Mouse (Mus musculus): ENCODE measurements around the gene Cspg4.
A peak's percentile ranks its signal among the peaks of the same experiment; 100 is the strongest.
"Not testable (repeated sequence)": the region's sequence is repeated elsewhere in the genome, so short reads cannot be mapped to it uniquely, and the experiment has no call there.

Cspg4 gene

DNA sequence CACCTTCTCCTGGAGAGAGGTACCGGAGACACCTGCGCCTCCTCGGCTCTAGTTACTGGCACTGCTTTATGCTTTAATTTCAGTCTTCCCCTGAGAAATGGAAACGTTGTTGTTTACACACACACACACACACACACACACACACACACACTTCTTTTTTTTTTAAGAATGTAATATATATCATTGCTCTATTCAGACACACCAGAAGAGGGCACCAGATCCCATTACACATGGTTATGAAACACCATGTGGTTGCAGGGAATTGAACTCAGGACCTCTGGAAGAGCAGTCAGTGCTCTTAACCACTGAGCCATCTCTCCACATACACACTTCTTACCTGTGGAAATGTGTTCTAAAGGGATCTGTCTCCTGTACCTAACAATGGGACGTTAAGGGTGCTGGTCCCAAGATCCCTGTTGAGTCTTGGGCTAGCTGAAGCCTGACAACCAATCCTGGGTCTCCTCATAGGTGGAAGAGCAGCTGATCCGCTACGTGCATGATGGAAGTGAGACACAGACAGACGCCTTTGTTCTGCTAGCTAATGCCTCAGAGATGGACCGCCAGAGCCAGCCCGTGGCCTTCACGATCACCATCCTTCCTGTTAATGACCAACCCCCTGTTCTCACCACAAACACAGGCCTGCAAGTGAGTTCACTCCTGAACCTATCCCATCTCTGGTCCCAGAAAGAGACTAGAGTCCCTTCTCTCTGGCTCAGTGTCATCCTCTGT is 25.9 kb downstream of the Cspg4 start:
- DNase-seq (ENCODE audit: inconsistent age in 2 of 2, low spot score in 1 of 2): no peak

DNA sequence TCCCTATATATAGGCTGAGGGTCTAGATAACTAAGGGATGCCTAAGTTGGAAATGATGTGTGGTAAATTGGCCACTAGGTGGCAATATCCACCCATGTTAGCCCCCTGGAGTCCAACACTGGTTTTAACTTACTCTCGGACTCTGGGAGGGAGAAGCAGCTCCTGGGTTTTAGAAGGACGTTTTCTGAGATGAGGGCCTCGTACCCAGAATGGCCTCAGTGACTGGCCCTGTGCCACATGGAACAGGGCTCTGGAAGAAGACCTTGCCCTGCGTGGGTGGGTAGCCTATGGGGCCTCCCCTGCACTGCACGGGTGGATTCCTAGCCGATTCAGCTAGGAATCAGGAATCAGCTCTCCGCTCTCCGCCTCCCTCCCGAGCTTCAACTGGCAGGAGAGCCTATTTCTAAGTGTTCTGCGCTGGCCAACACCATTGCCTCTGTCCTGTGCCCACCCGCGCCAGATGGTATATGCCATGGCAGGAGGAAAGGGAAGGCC is 26.7 kb downstream of the Cspg4 start:
- peak; percentile 75 to 94 for DNase-seq (ENCODE audit: inconsistent age in 2 of 2, low spot score in 1 of 2)

DNA sequence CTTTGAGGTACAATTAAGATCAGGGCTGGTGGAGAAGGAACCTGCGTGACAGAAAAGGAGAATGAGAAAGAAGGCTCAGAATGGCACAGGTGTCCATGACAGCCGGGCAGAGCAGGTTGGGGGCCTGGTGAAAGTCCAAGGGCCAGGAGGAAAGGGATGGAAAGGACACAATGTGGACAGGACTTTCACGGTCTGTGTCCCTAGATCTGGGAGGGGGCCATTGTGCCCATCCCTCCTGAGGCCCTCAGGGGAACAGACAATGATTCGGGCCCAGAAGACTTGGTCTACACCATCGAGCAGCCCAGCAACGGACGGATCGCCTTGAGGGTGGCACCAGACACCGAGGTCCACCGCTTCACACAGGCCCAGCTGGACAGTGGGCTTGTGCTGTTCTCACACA is 27.3 kb downstream of the Cspg4 start:
- no peak for DNase-seq (ENCODE audit: inconsistent age in 2 of 2, low spot score in 1 of 2)

DNA sequence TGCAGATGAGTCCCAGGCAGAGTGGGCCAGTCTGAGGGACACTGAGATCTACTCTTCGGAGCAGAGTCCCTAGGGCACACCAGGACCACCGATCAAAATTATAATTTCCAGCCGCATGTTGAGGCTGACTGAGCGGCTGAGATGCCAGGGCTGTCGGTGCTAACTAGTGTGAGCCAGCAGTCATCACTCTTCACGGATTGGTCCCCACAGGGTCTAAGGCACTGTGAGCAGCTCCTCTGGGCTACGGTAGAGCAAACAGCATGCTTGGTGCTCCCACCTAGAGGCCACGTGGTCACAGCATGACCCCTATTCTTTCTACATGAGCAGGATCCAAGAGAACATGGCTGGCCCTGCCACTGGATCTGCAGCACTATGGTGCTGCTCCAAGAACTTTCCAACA is 28.5 kb downstream of the Cspg4 start:
- DNase-seq (ENCODE audit: inconsistent age in 2 of 2, low spot score in 1 of 2): no peak

DNA sequence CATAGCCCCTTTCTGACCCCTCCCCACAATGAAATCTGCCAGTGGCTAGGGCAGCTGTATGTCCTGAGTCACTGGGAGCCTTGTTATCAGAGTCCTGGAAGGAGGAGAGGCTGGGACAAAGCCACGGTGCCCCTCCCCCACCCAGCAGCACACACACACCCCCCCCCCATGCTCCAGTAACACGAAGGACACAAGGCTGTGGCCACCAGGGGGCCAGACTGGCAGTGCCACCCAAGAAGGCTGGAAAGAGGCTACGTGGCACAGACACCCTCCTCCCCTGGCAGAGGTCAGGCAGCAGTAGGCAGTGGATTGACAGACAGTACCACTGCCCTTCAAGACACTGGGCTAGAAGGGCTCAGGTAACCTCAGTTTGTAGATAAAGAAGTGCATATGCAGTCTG is 29.2 kb downstream of the Cspg4 start:
- DNase-seq (ENCODE audit: inconsistent age in 2 of 2, low spot score in 1 of 2): peak; percentile 50 to 71

DNA sequence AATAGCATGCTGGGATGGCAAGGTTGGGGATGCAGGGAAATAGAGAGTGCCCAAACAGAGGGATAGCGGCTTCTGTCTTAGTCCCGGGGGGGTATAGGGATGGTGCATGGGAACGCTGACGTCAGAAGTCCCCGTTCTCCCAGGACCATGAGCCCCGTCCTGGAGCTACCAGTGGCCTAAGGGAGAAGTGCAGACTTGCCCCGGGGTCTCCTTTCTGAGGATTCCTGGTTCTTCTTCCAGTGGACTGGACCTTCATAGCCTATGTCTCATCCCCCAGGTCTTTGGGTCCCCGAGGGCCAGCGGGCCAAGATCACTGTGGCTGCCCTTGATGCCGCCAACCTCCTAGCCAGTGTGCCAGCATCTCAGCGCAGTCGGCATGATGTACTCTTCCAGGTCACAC is 31.9 kb downstream of the Cspg4 start:
- DNase-seq (ENCODE audit: inconsistent age in 2 of 2, low spot score in 1 of 2): no peak

DNA sequence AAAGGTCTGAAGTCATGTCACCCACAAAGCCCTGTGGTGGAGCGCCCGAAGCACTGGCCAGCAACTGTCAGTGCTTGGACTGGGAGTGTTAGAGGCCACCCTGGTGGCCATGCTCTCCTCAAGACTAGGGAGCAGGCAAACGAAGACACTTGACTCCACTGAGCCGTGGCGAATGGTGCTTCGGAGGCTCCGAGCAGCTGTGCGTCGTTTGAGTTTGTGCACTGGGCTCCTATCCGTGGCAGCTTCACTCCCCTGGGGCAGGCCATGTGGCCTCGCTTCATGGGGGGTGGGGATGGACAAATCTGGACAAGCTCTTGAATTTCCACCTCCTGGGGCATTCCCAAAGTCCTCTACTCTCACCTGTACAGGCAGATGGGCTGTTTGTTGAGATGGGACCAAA is 34.6 kb downstream of the Cspg4 start:
- DNase-seq (ENCODE audit: inconsistent age in 2 of 2, low spot score in 1 of 2): no peak

DNA sequence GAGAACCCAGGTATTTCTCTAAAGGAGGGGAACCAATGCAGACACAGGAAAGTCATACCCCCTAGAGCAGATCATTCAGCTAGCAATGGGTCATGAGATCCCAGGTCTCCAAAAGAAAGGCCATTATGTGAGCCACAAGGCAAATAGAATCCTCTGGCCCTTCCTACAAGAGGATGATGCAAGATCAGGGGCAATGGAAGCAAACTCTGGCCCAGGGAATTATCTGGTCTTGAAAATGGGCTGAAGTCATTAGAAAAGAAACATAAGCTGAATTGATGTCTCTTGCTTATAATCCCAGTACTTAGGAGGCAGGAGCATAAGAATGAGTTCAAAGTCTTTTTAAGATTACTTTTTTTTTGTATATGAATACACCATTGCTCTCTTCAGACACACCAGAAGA is 35.2 kb downstream of the Cspg4 start:
- DNase-seq (ENCODE audit: inconsistent age in 2 of 2, low spot score in 1 of 2): no peak

DNA sequence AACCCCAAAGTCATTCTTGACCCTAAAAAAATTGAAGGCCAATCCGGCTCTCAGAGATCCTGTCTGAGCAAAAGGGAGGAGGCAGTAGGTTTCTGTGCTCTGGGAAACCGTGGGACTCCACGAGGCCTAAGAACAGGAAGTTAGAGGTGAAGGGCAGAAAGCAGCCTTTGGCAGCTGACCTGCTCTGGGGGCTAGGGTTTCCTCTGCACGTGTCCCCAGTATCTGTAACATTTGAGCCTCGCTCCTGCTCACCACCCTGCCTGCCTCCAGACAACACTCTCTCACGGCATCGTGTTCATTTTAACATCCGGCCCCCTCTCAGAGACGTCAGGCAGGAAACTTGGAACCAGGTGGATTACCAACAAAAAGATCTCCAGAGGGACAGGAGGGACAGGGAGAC is 35.7 kb downstream of the Cspg4 start:
- DNase-seq (ENCODE audit: inconsistent age in 2 of 2, low spot score in 1 of 2): no peak

DNA sequence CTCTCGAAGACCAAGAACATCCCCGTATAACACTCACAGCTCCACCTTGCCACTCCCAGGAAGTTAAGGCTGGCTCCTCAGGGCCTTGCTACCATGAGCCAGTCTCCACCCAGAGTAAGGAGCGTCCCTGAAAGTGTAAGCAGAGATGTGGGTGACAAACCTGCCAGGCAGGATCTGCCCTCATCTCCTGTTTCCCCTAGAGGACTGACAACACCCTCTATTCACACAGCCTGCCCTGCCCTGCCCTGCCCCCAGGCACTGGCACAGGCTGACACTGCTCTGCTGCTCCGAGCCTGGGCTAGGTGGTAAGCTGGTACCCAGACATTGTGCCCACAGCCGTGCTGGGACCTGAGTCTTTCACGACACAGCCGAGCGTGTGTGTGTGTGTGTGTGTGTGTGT is 36.4 kb downstream of the Cspg4 start:
- no peak for DNase-seq (ENCODE audit: inconsistent age in 2 of 2, low spot score in 1 of 2)

DNA sequence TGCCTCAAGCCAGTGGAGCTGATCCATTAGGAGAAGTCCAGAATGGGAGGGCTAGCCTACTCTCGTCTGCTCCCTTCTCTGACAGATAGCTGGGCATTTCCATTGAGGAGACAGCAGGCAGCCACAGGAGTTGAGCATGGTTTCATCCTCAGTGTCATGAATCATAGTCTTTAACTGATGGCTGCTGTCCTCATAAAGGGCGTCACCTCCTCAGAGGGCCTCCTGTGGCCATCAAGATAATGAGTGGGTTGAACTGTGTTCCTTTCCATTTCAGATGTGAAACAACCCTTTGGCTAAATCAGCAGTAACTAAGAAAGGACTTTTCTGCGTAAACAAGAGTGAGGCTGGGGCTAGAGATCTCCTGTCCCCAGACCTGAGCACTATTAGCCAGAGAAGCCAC is 38.8 kb downstream of the Cspg4 start:
- DNase-seq (ENCODE audit: inconsistent age in 2 of 2, low spot score in 1 of 2): no peak

DNA sequence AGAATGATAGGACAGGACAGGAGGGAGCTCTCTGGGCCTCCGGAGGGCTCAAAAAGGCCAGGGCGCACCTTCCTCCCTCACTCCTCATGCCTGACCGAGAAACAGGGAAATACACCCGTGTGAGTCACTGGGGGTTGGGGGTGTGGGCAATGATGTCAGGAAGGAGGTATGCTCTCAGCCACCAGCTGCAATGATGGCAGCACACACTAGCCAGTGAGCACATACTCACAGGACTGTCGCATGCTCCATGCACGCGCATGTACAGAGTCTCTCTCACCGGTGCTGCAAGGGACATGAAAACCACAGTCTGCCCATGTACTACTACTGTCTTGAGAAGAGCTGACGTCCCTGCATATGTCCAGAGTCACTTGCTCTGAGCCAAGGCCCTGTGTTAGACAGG is 42.7 kb downstream of the Cspg4 start:
- DNase-seq (ENCODE audit: inconsistent age in 2 of 2, low spot score in 1 of 2): peak in 1 of 2 experiments; percentile 55

DNA sequence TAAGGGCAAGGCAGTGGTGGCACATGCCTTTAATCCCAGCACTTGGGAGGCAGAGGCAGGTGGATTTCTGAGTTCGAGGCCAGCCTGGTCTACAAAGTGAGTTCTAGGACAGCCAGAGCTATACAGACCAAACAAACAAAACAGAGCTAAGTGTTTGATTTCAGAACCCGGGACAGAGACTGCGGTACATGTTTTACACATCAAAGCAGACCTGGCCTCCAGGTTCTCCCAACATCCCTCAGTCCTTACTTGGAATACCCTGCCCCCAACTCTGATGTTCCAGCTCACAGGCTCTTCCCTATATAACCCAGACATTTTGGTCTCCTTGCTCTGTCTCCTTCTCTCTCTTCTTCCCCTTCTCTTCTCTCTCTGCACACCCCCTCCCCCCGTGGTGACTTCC is 45.2 kb downstream of the Cspg4 start:
- not testable (repeated sequence) for DNase-seq (ENCODE audit: inconsistent age in 2 of 2, low spot score in 1 of 2)

DNA sequence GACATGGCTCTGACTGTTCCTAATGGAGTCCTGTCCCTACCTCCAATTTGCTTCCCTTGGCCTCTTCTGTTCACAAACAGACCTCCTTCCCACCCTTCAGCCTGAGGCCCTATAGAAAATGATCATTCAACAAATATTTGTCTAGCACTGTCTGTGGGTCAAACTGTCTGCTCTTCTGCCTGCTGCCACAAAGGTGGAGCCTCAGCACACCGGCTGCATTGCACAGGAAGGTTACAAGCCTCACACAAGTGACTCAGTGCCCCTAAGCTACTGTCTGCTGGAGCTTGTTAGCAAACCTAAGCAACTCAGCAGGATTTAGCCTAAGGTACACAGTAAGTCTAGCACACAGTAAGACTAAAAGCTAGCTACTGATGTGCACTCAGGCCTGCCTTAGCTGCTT is 46.2 kb downstream of the Cspg4 start:
- DNase-seq (ENCODE audit: inconsistent age in 2 of 2, low spot score in 1 of 2): no peak

DNA sequence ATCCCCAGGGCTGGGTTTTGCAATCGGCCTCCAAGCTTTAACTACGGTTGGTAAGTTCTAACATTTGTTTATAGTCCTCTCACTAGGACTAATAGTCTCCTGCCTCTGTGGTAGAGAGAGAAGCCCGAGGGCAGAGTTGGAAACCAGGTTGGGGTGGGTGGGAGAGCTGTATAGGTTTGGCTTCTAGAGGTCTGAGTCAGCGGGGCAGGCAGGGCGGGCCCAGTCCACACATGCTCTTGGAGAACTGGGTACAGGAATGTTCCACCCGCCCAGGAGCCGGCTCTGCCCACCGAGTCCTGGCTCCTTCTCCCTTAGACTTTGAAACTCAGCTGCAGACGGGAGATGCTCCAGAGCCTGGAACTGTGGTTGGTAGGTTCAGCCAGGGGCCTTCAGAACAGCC is 49.2 kb downstream of the Cspg4 start:
- DNase-seq (ENCODE audit: inconsistent age in 2 of 2, low spot score in 1 of 2): no peak

DNA sequence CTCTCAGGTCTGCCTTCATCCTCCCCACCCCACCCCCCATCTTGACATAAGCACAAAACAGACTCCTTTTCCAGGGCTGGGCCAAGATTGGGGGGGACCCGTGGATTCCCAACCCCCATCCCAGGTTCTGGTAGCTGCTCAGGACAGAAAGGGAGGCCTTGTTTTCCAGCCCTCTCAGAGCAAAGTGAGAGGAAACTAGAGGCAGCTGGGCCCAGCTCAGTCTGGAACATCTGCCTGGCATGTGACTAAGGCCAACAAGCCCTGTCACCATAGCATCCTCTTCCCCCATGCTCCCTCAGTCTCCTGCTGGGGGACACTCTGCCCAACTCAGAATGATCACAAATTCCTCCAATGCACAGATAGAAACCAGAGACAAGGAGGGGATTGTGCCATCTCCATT is 50.3 kb downstream of the Cspg4 start:
- no peak for DNase-seq (ENCODE audit: inconsistent age in 2 of 2, low spot score in 1 of 2)

DNA sequence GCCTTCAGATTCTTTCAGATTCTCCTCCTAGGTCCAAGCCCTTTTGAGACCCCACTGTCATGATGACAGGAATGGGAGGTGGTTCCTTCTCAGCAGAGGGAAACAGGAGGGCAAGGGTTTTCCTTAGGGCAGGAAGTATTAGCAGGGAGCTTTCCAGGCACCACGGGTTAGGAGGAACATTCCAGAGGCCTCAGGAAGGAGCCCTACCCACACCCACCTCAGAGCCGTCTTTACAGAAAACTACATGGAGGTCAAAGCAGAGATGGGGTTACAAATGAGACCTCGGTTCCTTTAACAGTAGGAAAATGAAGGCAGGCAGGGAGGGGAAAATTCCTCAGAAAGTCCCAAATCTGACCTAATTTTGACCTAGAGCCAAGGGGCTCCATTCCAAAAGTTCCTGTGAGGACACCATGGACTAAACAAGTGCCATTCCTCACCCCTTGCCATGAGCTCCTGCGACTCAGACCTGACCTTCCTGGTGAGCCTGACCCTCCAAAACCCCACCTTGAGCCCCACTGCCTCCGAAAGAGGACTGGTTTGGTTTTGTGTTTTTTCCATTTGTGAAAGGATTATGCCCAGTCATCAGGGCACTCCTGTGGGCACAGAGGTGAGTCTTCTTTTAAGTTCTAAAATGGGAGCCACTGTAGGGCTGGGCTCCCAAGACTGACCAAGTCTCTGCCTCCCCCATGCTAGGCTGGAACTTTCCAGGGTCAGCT is 51.0 kb downstream of the Cspg4 start:
- peak in 1 of 2 experiments; percentile 62 for DNase-seq (ENCODE audit: inconsistent age in 2 of 2, low spot score in 1 of 2)

DNA sequence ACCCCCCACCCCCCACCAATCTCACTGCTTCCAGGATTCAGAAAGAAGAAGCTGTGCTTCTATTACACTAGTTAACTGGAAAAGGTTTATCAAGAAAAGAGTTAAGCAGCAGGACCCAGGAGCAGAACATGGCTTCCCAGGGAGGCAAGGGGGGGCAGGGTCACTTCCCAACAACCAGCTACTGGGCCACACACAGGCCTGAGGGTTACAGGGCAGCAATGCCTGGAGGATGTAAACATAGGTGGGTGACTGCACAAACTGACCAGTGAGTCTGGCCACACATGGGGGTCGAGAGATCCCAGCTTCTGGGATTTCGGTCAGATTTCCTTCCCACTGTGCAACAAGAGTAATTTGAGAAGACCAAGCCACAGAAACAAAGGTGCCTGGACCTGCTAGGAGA is 52.3 kb downstream of the Cspg4 start:
- no peak for DNase-seq (ENCODE audit: inconsistent age in 2 of 2, low spot score in 1 of 2)

DNA sequence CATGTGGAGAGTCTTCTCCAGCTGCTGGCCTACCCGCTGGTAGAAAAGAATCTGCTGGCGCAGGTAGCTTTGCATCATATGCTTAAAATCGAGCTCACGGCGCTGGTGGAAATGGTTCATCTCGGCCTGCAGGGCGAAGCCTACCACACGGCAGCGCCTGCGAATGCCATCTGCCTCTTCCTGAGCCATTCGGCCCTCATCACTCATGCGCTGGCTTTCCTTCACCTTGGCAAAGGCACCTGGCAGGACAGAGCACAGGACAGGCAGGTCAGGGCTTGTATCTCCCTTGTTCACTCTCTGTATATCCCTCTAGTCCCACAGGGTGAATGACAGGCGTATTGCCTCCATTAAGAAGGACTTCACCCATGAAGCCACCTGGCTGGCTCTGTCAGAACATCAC is 53.6 kb downstream of the Cspg4 start:
- DNase-seq (ENCODE audit: inconsistent age in 2 of 2, low spot score in 1 of 2): no peak

DNA sequence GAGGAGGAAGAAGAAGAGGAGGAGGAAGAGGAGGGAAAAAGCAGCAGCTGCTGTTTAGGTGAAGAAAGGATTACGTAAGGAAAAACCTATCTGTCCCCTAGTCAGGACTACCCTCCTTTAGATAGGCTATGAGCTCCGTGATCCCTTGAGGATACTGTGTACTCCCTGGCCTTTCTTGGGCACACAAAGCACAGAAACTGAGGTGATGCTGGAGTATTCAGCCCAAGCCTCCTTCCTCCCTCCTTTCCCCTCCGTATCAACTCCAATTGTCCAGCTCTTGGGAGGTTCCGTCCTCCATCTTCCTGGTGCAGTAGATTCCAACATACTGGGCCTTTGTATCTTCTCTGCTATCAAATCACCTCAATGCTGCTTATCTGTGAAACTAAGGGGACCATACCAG is 57.9 kb downstream of the Cspg4 start:
- DNase-seq (ENCODE audit: inconsistent age in 2 of 2, low spot score in 1 of 2): no peak

DNA sequence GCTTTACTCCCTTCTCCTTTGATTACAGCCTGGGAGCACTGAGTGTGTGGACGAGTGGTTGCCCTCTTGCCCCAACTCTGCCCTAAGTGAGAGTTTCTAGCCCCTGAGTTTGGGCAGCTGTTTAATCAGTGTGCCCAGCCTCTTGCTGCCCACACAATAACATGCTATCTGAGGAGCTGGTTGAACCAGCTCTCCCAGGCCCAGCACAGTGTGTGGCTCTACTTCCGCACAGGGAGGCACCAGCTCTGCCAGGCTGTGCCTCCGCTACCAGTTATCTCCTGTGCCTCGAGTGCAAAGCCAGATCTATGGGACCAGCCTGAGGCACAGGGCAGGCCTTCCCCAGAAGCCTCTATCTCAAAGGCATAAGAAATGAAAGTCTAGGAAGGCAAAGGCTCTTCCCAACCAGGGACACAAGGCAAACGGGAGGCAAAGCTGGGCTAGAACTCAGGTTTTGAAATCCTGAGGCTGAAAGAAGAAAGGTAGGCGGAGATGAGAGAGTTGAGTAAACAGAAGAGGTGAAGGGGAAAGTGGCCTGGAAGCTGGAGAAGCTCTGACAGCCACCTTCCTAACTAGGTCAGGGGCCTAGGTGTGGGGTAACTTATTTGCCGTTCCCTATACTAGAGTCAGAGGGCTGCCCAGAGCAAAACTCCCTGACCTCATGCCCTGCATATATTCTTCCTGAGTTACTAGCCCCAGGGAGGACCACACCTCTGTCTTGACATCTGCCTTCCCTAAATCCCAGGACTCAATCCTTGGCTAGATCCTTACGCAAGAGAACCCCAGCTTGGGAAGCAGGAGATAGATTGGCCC is 59.2 kb downstream of the Cspg4 start:
- DNase-seq (ENCODE audit: inconsistent age in 2 of 2, low spot score in 1 of 2): peak in 1 of 2 experiments; percentile 40

DNA sequence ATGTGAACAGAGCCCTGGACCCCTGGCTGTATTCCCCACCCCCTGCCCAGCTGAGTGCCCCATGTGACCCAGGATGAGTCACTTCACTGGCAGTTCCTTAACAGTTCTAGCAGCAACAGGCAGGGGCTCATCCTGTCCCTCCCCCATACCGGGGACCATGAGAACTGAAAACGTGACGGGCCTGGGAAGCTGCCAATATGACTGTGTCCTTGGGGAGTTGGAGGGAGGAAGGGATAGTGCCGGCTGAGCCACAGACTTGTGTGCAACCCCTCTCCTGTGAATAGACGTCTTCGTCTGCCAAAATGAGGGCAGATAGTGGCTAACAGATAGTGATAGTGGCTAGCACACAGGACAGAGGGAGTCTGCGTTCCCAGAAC is 59.8 kb downstream of the Cspg4 start:
- DNase-seq (ENCODE audit: inconsistent age in 2 of 2, low spot score in 1 of 2): peak; percentile 98 to 99
